Mouse (Mus musculus) ES-Bruce4 (cell line): ENCODE data around the gene Ctdspl. TPM values are rescaled to one million over a fixed set of nuclear protein-coding genes. Genes with fewer than 3 reads are reported as not detected.

ENCODE experiments used
- H3K27ac ChIP-seq: 2 replicates; pipeline ENCODE4 v1.5.1; 2012; ENCODE audit warnings: low read length, inconsistent platforms; ENCODE audit not compliant: insufficient read depth
- H3K27me3 ChIP-seq: 2 replicates; pipeline ENCODE4 v1.6.1; 2012; ENCODE audit warnings: mild to moderate bottlenecking, low read length, inconsistent platforms; ENCODE audit not compliant: control insufficient read depth, poor library complexity, insufficient read depth, severe bottlenecking
- H3K36me3 ChIP-seq: 2 replicates; pipeline ENCODE4 v1.6.1; 2012; ENCODE audit warnings: inconsistent platforms, mild to moderate bottlenecking, low read length, moderate library complexity; ENCODE audit not compliant: control insufficient read depth, poor library complexity, insufficient read depth, severe bottlenecking
- H3K4me1 ChIP-seq: one replicate; pipeline ENCODE4 v1.8.1; 2011; ENCODE audit warnings: low read length; ENCODE audit not compliant: control insufficient read depth, insufficient read depth
- H3K4me3 ChIP-seq: 2 replicates; pipeline ENCODE4 v1.5.1; 2011; ENCODE audit warnings: low read depth, mild to moderate bottlenecking, low read length
- H3K9ac ChIP-seq: 2 replicates; pipeline ENCODE4 v1.6.1; 2012; ENCODE audit warnings: low read depth, mild to moderate bottlenecking, inconsistent platforms; ENCODE audit not compliant: poor library complexity, severe bottlenecking
- H3K9me3 ChIP-seq: replicated peaks from 2 replicates; pipeline ENCODE4 v1.6.1; 2012; ENCODE audit warnings: mild to moderate bottlenecking, low read length, inconsistent platforms; ENCODE audit not compliant: control insufficient read depth, poor library complexity, insufficient read depth, severe bottlenecking
- CTCF ChIP-seq: IDR thresholded peaks from one replicate; pipeline ENCODE4 v1.8.1; 2011; ENCODE audit warnings: low read depth, low read length
- EP300 ChIP-seq: IDR thresholded peaks from 2 replicates; pipeline ENCODE4 v1.6.1; 2011; ENCODE audit warnings: low read depth, low read length; ENCODE audit not compliant: insufficient read depth
- POLR2A ChIP-seq: IDR thresholded peaks from one replicate; pipeline ENCODE4 v1.8.1; 2011; ENCODE audit warnings: low read length; ENCODE audit not compliant: insufficient read depth
- polyA plus RNA-seq: library from polyadenylated mRNA; stranded (reverse); fragments of >200 nt; gene quantifications from 2 replicates; pipeline ENCODE4 v1.2.4, GENCODE M21; 2011; ENCODE audit warnings: low read depth; ENCODE audit not compliant: missing spikeins, insufficient read depth, insufficient read length

The Ctdspl gene
- polyA plus RNA-seq, 1 experiment = 20.2 TPM

DNA sequence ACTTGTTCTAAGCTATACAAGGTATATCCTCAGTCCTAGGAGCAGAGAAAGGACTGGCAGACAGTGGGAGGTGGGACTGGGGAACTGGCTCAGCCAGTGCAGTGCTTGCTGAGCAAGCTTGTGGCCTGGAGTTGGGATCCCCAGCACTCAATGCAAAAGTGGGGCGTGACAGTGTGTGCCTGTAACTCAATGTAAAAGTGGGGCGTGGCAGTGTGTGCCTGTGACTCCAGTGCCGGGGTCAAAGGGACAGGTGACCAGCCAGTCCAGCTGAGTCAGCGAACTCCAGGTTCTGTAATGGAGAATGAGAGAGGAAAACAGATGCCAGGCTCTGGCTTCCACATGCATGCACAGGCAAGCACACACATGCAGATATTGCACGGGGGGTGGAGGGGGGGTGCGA lies 69.3 kb downstream of the Ctdspl start:
- Histone ChIP-seq H3K9me3 (no peaks in the 10 kb centered on the region), H3K9ac (no peak overlapping the region), H3K27ac (0 out of 2 replicates have a peak overlapping the region, but pooled peaks have one; percentile 16), H3K4me1 (peaks cover 2% of the 10 kb centered on the region), H3K27me3 (no peaks in the 10 kb centered on the region), H3K4me3 (no peak overlapping the region), H3K36me3 (no peaks in the 10 kb centered on the region)
- no peak for TF ChIP-seq CTCF
- no peak for TF ChIP-seq EP300
- TF ChIP-seq POLR2A = no peak

DNA sequence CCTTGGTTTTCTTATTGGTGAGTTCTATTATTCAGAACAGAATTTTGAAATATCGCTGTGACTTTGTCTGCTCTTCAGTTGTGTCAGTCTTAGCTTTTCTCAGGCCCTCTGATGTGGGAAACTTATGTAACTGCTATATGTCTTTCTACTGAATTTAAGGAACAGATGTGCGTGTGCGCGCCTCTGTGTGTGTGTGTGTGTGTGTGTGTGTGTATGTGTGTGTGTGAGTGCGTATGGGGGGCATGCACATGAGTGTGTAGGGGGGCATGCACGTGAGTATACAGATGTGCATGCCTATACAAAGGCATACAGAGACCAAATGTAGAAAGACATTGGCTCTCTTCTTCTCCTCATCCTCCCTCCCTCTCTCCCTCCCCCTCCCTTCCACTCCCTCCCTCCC lies 71.0 kb downstream of the Ctdspl start:
- Histone ChIP-seq H3K36me3 (no peaks in the 10 kb centered on the region), H3K4me1 (peaks cover 2% of the 10 kb centered on the region), H3K9me3 (no peaks in the 10 kb centered on the region), H3K9ac (no peak overlapping the region), H3K4me3 (no peak overlapping the region), H3K27me3 (no peaks in the 10 kb centered on the region), H3K27ac (no peak overlapping the region)
- TF ChIP-seq POLR2A = no peak
- TF ChIP-seq EP300 = no peak
- no peak for TF ChIP-seq CTCF

DNA sequence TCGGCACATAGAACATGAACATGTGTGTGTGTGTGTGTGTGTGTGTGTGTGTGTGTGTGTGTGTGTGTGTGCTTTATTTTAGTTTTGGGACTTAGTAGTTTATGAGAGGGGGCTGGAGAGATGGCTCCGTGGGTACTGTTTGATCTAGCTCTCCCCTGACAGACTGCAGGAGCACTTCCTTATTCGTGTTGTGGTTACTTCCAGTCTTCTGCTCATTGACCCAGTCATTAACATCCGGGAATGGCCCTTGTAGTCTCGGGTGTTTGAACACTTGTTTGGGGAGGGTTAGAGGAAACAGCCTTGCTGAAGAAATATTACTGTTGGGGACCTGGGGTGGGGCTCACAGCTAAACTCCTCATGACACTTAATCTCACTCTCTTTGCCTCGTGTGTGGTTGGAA lies 73.9 kb downstream of the Ctdspl start:
- H3K27ac ChIP-seq = no peak overlapping the region
- no peaks in the 10 kb centered on the region for H3K27me3 ChIP-seq
- no peak for TF ChIP-seq POLR2A
- TF ChIP-seq CTCF = no peak
- TF ChIP-seq EP300 = no peak
- peaks cover 2% of the 10 kb centered on the region for H3K4me1 ChIP-seq
- no peak overlapping the region for H3K9ac ChIP-seq
- H3K9me3 ChIP-seq = no peaks in the 10 kb centered on the region
- no peaks in the 10 kb centered on the region for H3K36me3 ChIP-seq
- no peak overlapping the region for H3K4me3 ChIP-seq

DNA sequence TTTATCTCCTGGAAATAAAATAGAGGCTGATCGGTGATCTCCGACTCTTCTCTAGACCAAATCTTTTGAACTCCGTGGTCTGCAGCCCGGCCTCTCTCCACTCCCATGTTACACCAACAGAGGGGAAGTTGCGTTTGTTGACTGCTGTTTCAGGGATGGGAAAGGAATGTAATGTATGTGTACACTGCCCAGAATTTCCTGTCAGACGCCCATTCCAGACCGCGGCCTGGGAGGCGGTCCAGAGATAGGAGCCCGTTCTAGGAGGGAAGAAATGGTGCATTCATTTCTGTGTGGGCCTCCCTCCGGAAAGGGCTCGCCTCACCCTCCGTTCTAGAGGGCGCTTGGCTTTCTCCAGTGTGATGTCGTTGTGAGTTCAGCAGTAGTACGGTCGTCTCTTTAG lies 76.0 kb downstream of the Ctdspl start:
- Histone ChIP-seq H3K9me3 (no peaks in the 10 kb centered on the region), H3K27me3 (no peaks in the 10 kb centered on the region), H3K4me1 (peaks cover 2% of the 10 kb centered on the region), H3K9ac (no peak overlapping the region), H3K4me3 (no peak overlapping the region), H3K27ac (no peak overlapping the region), H3K36me3 (no peaks in the 10 kb centered on the region)
- TF ChIP-seq EP300 = no peak
- no peak for TF ChIP-seq POLR2A
- no peak for TF ChIP-seq CTCF

DNA sequence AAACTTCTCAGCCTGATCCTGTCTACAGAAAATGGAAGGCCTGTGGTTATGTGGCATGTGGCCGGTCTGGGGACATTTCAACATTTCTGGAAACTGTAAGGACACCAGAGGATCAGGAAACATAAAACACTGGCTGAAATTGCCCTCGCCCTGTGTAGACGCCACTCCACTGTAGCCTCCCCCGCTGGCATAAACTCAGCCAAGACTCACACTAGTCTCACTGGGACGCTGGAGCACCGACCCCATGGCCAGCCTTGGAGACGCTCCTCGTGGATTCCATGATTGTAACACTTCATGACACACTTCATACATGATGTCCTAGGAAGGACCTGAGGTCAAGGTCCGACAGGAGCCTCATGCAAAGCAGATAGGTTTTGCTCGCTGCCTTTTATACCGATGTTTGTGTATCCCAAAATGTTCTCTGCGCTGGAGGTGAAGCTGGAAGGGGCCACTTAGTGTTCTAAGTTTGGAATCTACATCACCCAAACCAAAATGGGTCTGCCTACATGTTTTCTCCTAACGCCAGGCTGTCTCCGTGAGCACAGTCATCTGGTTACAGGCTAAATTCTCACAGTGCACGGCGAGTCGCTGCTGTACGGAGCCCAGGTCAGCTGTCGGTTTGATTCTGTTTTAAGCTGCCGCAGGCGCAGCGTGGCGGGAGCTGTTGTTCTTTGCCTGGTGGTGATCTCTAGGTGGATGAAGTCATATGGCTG lies 77.9 kb downstream of the Ctdspl start:
- TF ChIP-seq EP300 (no peak), CTCF (no peak), POLR2A (no peak)
- no peaks in the 10 kb centered on the region for H3K27me3 ChIP-seq
- no peak overlapping the region for H3K27ac ChIP-seq
- H3K9me3 ChIP-seq = no peaks in the 10 kb centered on the region
- H3K4me3 ChIP-seq = no peak overlapping the region
- no peak overlapping the region for H3K9ac ChIP-seq
- H3K36me3 ChIP-seq = no peaks in the 10 kb centered on the region
- peaks cover 2% of the 10 kb centered on the region for H3K4me1 ChIP-seq

DNA sequence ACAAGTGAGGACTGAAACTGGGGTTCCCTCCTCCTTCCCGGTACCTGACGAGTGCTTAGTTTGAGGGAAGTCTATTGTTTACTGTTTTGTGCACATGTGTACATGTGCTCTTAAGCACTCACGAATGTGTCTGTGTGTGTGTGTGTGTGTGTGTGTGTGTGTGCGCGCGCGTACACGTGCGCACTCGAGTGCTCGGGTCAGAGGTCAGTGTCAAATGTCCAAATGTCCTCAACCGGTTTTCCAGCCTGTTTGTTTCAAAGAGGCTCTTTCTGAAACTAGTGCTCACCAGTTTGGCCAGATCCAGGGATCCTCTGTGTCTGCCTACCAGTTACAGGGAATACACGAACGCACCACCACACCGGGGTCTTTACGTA lies 78.4 kb downstream of the Ctdspl start:
- TF ChIP-seq CTCF (no peak), EP300 (no peak), POLR2A (no peak)
- Histone ChIP-seq H3K9ac (no peak overlapping the region), H3K27ac (no peak overlapping the region), H3K9me3 (no peaks in the 10 kb centered on the region), H3K27me3 (no peaks in the 10 kb centered on the region), H3K4me3 (no peak overlapping the region), H3K4me1 (peaks cover 2% of the 10 kb centered on the region), H3K36me3 (no peaks in the 10 kb centered on the region)
